ENCODE assay signal across 9 mouse cellular contexts in genomic region chr6:55676663-55677311, GRCm38 (mm10). TPM values are rescaled to one million over a fixed set of nuclear protein-coding genes. Genes with fewer than 3 reads are reported as not detected.
DNase-seq lines count a peak whose midpoint lies in the region; ATAC-seq and TF ChIP-seq lines count a peak whose summit lies in the region.
"Had no signal": no experiment of that assay in that cellular context is flagged by ENCODE, and none has a peak within 500 bp of the region (broad histone marks: within the 10 kb centered on the region; RNA-seq: fewer than 3 reads in every experiment).

No protein-coding gene starts in this region.

- peak; percentile 56 for TF ChIP-seq CTCF in kidney, postnatal 0 days (IDR thresholded peaks at IDR 0.05; ENCODE audit: low read depth)
- peak; percentile 61 for TF ChIP-seq CTCF in forebrain, postnatal 0 days (IDR thresholded peaks at IDR 0.05; ENCODE audit: low read depth)

- no peaks in the 10 kb centered on the region for H3K27me3 ChIP-seq in kidney, postnatal 0 days (ENCODE audit: insufficient read depth, low read length)
- H3K27me3 ChIP-seq in forebrain, postnatal 0 days (ENCODE audit: insufficient read depth, low read length): no peaks in the 10 kb centered on the region
- no peaks in the 10 kb centered on the region for H3K27me3 ChIP-seq in hindbrain, embryonic 15.5 days
- H3K27me3 ChIP-seq in liver, embryonic 12.5 days (replicated peaks): peaks cover 32% of the 10 kb centered on the region

- 0 out of 2 replicates have a peak overlapping the region, but pooled peaks have one; percentile 10 for H3K9ac ChIP-seq in kidney, postnatal 0 days (ENCODE audit: low read depth, low read length)
- peak overlapping the region; percentile 60 for H3K9ac ChIP-seq in forebrain, postnatal 0 days
- peak overlapping the region; percentile 43 for H3K9ac ChIP-seq in hindbrain, embryonic 15.5 days
- no peak overlapping the region for H3K9ac ChIP-seq in liver, embryonic 12.5 days

- peak; percentile 82 for ATAC-seq in kidney, postnatal 0 days (replicated peaks; ENCODE audit: low FRiP score, low read depth)
- ATAC-seq in forebrain, postnatal 0 days: peak; percentile 57
- ATAC-seq in hindbrain, embryonic 15.5 days (ENCODE audit: low FRiP score, low read depth): peak; percentile 78
- ATAC-seq in liver, embryonic 12.5 days: no peak

- no peak overlapping the region for H3K27ac ChIP-seq in kidney, postnatal 0 days
- H3K27ac ChIP-seq in forebrain, postnatal 0 days (ENCODE audit: low read depth, low read length): peak overlapping the region; percentile 90
- peak overlapping the region; percentile 66 for H3K27ac ChIP-seq in hindbrain, embryonic 15.5 days (replicated peaks)
- no peak overlapping the region for H3K27ac ChIP-seq in liver, embryonic 12.5 days

- peak overlapping the region; percentile 9; the same call in 1 of the 2 replicates for H3K4me3 ChIP-seq in kidney, postnatal 0 days (replicated peaks; ENCODE audit: low read depth, low read length)
- peak overlapping the region; percentile 31 for H3K4me3 ChIP-seq in forebrain, postnatal 0 days (ENCODE audit: low read depth, low read length)
- peak overlapping the region; percentile 35 for H3K4me3 ChIP-seq in hindbrain, embryonic 15.5 days
- H3K4me3 ChIP-seq in liver, embryonic 12.5 days: peak overlapping the region; percentile 6; the same call in 1 of the 2 replicates

- H3K36me3 ChIP-seq in kidney, postnatal 0 days (ENCODE audit: insufficient read depth, low read length): no peaks in the 10 kb centered on the region
- no peaks in the 10 kb centered on the region for H3K36me3 ChIP-seq in forebrain, postnatal 0 days (ENCODE audit: insufficient read depth)
- no peaks in the 10 kb centered on the region for H3K36me3 ChIP-seq in hindbrain, embryonic 15.5 days
- H3K36me3 ChIP-seq in liver, embryonic 12.5 days: no peaks in the 10 kb centered on the region
- H3K36me3 ChIP-seq: G1E had no signal

- peak overlapping the region; percentile 50 for H3K4me2 ChIP-seq in kidney, postnatal 0 days (ENCODE audit: low read length)
- peak overlapping the region; percentile 70 for H3K4me2 ChIP-seq in forebrain, postnatal 0 days (ENCODE audit: low read depth)
- H3K4me2 ChIP-seq in hindbrain, embryonic 15.5 days: peak overlapping the region; percentile 76
- peak overlapping the region; percentile 40 for H3K4me2 ChIP-seq in liver, embryonic 12.5 days

- 3% methylated on average over 27 of the region's 27 CpGs for WGBS in kidney, postnatal 0 days
- WGBS in forebrain, postnatal 0 days: under 1% methylated on average over 27 of the region's 27 CpGs
- WGBS in hindbrain, embryonic 15.5 days: 3% methylated on average over 26 of the region's 27 CpGs
- WGBS in liver, embryonic 12.5 days (ENCODE audit: insufficient replicate concordance): 9% methylated on average over 27 of the region's 27 CpGs

- peak; percentile 24 for DNase-seq in kidney, postnatal 0 days (ENCODE audit: low spot score)
- DNase-seq in kidney, adult 8-10 months: no peak
- DNase-seq in cerebellum, adult 9-10 months: peak; percentile 10
- DNase-seq in forebrain, postnatal 0 days: peak; percentile 75
- peak; percentile 65 for DNase-seq in right cerebral cortex, postnatal 25 days
- DNase-seq in natural killer cell, adult 2 months (ENCODE audit: low spot score in 2 of 2): no peak

- no peaks in the 10 kb centered on the region for H3K4me1 ChIP-seq in kidney, postnatal 0 days (replicated peaks; ENCODE audit: insufficient read depth, low read length)
- peaks cover 5% of the 10 kb centered on the region; the same call in 1 of the 2 replicates for H3K4me1 ChIP-seq in forebrain, postnatal 0 days (ENCODE audit: insufficient read depth)
- H3K4me1 ChIP-seq in hindbrain, embryonic 15.5 days (replicated peaks): peaks cover 26% of the 10 kb centered on the region
- H3K4me1 ChIP-seq in liver, embryonic 12.5 days: no peaks in the 10 kb centered on the region

- H3K9me3 ChIP-seq in kidney, postnatal 0 days (replicated peaks; ENCODE audit: low read length): no peaks in the 10 kb centered on the region
- no peaks in the 10 kb centered on the region for H3K9me3 ChIP-seq in forebrain, postnatal 0 days (ENCODE audit: low read length)
- H3K9me3 ChIP-seq in hindbrain, embryonic 15.5 days: no peaks in the 10 kb centered on the region
- no peaks in the 10 kb centered on the region for H3K9me3 ChIP-seq in liver, embryonic 12.5 days (replicated peaks)
- H3K9me3 ChIP-seq: G1E had no signal

RNA-seq across cellular contexts. Expression of gene Neurod6, which starts 4.3 kb away (rescaled TPM):
- polyA plus RNA-seq in kidney, postnatal 0 days (2015; fragmentation: Nextera tagmentation; extraction: Ambion mirVana): not detected in 2 replicates
- 189 and 251 TPM in 2 replicates for total RNA-seq in forebrain, postnatal 0 days (2014; rRNA removed)
- polyA plus RNA-seq in forebrain, postnatal 0 days (2015; fragmentation: Nextera tagmentation; extraction: Ambion mirVana): 238 and 397 TPM in 2 replicates
- 29.6 and 43.9 TPM in 2 replicates for polyA plus RNA-seq in hindbrain, embryonic 15.5 days (2015; fragmentation: Nextera tagmentation; extraction: Ambion mirVana)
- polyA plus RNA-seq in liver, embryonic 12.5 days (2016; fragmentation: Nextera tagmentation; extraction: Ambion mirVana): not detected in 2 replicates
- total RNA-seq: G1E had no signal
- polyA plus RNA-seq: G1E had no signal

Comparison
In these comparisons a context has a peak if more than half of its experiments do, and no peak if none do; other contexts are left out.
1. DNase-seq: peak in kidney, postnatal 0 days (single experiment), cerebellum, adult 9-10 months (single experiment), forebrain, postnatal 0 days (single experiment) and right cerebral cortex, postnatal 25 days (single experiment); none in kidney, adult 8-10 months (0 of 2) and natural killer cell, adult 2 months (0 of 2).
2. H3K27ac ChIP-seq: peak in forebrain, postnatal 0 days (single experiment) and hindbrain, embryonic 15.5 days (single experiment); none in kidney, postnatal 0 days (single experiment) and liver, embryonic 12.5 days (single experiment).
3. RNA of gene Neurod6, which starts 4.3 kb away (polyA plus RNA-seq): 238 to 397 TPM in forebrain, postnatal 0 days and 29.6 to 43.9 TPM in hindbrain, embryonic 15.5 days; not detected in kidney, postnatal 0 days and not detected in liver, embryonic 12.5 days; every median in the first group is over 10 times any median in the second.
4. Peak in every context shown above with its lines, with median percentiles within 50 percentile points of each other: H3K4me2 ChIP-seq and H3K4me3 ChIP-seq.